Mouse (Mus musculus) myocyte (in vitro differentiated cells): ENCODE results near the gene Dync1li1.

Source experiments
- E2F4 ChIP-seq: IDR thresholded peaks from one replicate; pipeline ENCODE4 v1.6.1; 2011; ENCODE audit warnings: mild to moderate bottlenecking, control low read depth, moderate library complexity; ENCODE audit not compliant: insufficient read depth
- MAX ChIP-seq: IDR thresholded peaks from one replicate; pipeline ENCODE4 v1.6.1; 2011; ENCODE audit warnings: low read depth, mild to moderate bottlenecking, control low read depth
- MYOD1 ChIP-seq, 3 experiments: IDR thresholded peaks; one replicate each; pipeline ENCODE4 v1.6.1; 2011; ENCODE audit warnings: control low read depth in 2 of 3, low read depth in 2 of 3, mild to moderate bottlenecking in 2 of 3, moderate library complexity in 1 of 3; ENCODE audit not compliant: insufficient read length in 2 of 3, control insufficient read depth in 1 of 3
- MYOG ChIP-seq, 3 experiments: IDR thresholded peaks; one replicate each; pipeline ENCODE4 v1.6.1; 2011; ENCODE audit warnings: control low read depth in 2 of 3, low read depth in 2 of 3, mild to moderate bottlenecking in 2 of 3; ENCODE audit not compliant: insufficient read length in 2 of 3, control insufficient read depth in 1 of 3, insufficient read depth in 1 of 3
- POLR2A ChIP-seq: IDR thresholded peaks from one replicate; pipeline ENCODE4 v1.6.1; 2011; ENCODE audit warnings: low read depth, mild to moderate bottlenecking, control low read depth, moderate library complexity; ENCODE audit not compliant: insufficient read length
- POLR2AphosphoS2 ChIP-seq: IDR thresholded peaks from one replicate; pipeline ENCODE4 v1.6.1; 2011; ENCODE audit warnings: low read depth, control low read depth; ENCODE audit not compliant: insufficient read length
- SRF ChIP-seq: IDR thresholded peaks from one replicate; pipeline ENCODE4 v1.6.1; 2011; ENCODE audit warnings: low read depth; ENCODE audit not compliant: control insufficient read depth, insufficient read length
- TCF12 ChIP-seq: IDR thresholded peaks from one replicate; pipeline ENCODE4 v1.6.1; 2011; ENCODE audit warnings: mild to moderate bottlenecking, control low read depth; ENCODE audit not compliant: poor library complexity, insufficient read depth, severe bottlenecking
- USF1 ChIP-seq: IDR thresholded peaks from one replicate; pipeline ENCODE4 v1.6.1; 2011; ENCODE audit warnings: low read depth, mild to moderate bottlenecking, control low read depth, moderate library complexity

- TF ChIP-seq USF1 (no peak), POLR2A (peak; percentile 99), E2F4 (no peak), MAX (no peak), TCF12 (no peak), POLR2AphosphoS2 (peak; percentile 99), MYOG (IDR thresholded peaks at IDR 0.05; ENCODE audit: control insufficient read depth in 1 of 3, insufficient read depth in 1 of 3, insufficient read length in 2 of 3, low read depth in 2 of 3) (no peak), SRF (peak; percentile 58), MYOD1 (IDR thresholded peaks at IDR 0.05; ENCODE audit: control insufficient read depth in 1 of 3, insufficient read length in 2 of 3, low read depth in 2 of 3) (no peak)
These were observed 42.6 kb downstream of the Dync1li1 start, which contains the start of gene Cmtm6 for GRCm38 (mm10) chr9:114731011-114731755.
